Mouse (Mus musculus): ENCODE data around the gene Hcrtr2. TPM values are rescaled to one million over a fixed set of nuclear protein-coding genes. Genes with fewer than 3 reads are reported as not detected.

Hcrtr2 gene
- polyA plus RNA-seq (2012; rRNA removed; ENCODE audit: low replicate concordance): 0.06 and 0.16 TPM in 2 replicates

DNA sequence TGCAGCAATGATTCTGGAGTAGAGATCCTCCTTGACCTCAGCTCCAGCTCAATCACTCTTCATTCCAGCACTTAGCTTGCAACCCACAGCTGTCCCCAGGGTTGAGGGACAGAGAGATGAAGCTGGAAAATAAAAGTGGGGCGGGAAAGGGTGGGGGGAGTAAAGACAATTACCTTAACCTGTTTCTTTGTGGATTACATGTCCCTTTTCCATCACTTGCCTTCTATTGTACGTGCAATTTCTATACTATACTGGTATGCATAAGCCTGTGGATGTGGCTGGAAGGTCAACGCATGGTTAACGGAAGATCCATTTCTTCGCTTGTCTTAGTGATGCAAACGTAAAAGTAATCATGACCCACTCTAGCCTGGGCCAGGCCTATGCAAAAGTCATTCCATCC, at the start of gene Hcrtr2:
Gene Hcrtr2, minus strand, starts transcription at position 101 of the 400 bp plus-strand sequence.

DNA sequence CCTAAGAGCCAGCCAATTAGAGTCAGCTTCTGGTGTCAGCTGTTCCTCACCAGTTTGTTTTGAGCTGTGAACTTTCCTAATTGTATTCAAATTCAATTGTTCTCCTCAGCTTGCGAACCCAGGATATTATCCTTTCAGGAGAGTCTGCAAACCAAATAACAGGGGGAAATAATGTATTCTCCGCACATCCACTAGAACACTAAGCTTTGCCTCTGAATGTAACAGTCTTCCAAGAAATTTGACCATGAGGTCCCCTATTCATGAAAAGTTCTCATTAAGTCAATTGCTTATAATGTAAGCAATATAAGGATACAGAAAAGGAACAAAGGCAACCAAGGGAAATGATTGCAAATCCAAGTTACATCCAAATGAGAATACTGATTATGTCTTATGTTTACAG, 110.1 kb downstream of the Hcrtr2 start, which contains the start of gene Gfral:
Gene Gfral, minus strand, starts transcription at position 101 of the 400 bp plus-strand sequence.

Other genes starting within 250 kb of the Hcrtr2 start
- not detected in 2 replicates for gene Gfral, start 110.2 kb downstream of the Hcrtr2 start, polyA plus RNA-seq (2012; rRNA removed; ENCODE audit: low replicate concordance)
- 0.19 and 0.26 TPM in 2 replicates for gene Fam83b, start 243.3 kb upstream of the Hcrtr2 start, polyA plus RNA-seq (2012; rRNA removed; ENCODE audit: low replicate concordance)